Mouse (Mus musculus): Measurements from ENCODE around the gene Fkbp6. TPM values are rescaled to one million over a fixed set of nuclear protein-coding genes. Genes with fewer than 3 reads are reported as not detected.

Gene Fkbp6
- polyA plus RNA-seq, 1 experiment from 2014 or later = 0.21 TPM

- Histone ChIP-seq H3K27ac (peak overlapping the region; percentile 79), H3K27me3 (ENCODE audit: insufficient read depth, poor library complexity, severe bottlenecking) (no peaks in the 10 kb centered on the region), H3K36me3 (no peaks in the 10 kb centered on the region), H3K4me3 (peak overlapping the region; percentile 42), H3K9me3 (0 out of 2 replicates have a peak, but pooled peaks cover 6% of the 10 kb centered on the region), H3K4me1 (peaks cover 19% of the 10 kb centered on the region)
- no peak for DNase-seq (ENCODE audit: low spot score)
- 39% methylated on average over 30 of the region's 30 CpGs for WGBS
These were observed 91.3 kb downstream of the Fkbp6 start for GRCm38 (mm10) chr5:135258280-135259150.

- Histone ChIP-seq H3K27me3 (ENCODE audit: insufficient read depth, poor library complexity, severe bottlenecking) (no peaks in the 10 kb centered on the region), H3K27ac (no peak overlapping the region), H3K4me3 (no peak overlapping the region), H3K4me1 (peaks cover 24% of the 10 kb centered on the region), H3K36me3 (no peaks in the 10 kb centered on the region), H3K9me3 (0 out of 2 replicates have a peak, but pooled peaks cover 6% of the 10 kb centered on the region)
- DNase-seq (ENCODE audit: low spot score) = no peak
- 72% methylated on average over 12 of the region's 12 CpGs for WGBS
These were observed 92.3 kb downstream of the Fkbp6 start for GRCm38 (mm10) chr5:135257559-135257958.

- DNase-seq (ENCODE audit: low spot score) = no peak
- Histone ChIP-seq H3K4me3 (no peak overlapping the region), H3K27me3 (ENCODE audit: insufficient read depth, poor library complexity, severe bottlenecking) (no peaks in the 10 kb centered on the region), H3K36me3 (no peaks in the 10 kb centered on the region), H3K9me3 (0 out of 2 replicates have a peak, but pooled peaks cover 6% of the 10 kb centered on the region), H3K4me1 (peaks cover 28% of the 10 kb centered on the region), H3K27ac (no peak overlapping the region)
- 83% methylated on average over 3 of the region's 3 CpGs for WGBS
These were observed 93.7 kb downstream of the Fkbp6 start for GRCm38 (mm10) chr5:135256166-135256565.

GRCm38 (mm10) chr5:135253741-135254401 lies 96.0 kb downstream of the Fkbp6 start:
- 22% methylated on average over 12 of the region's 12 CpGs for WGBS
- H3K4me3 ChIP-seq = no peak overlapping the region
- DNase-seq (ENCODE audit: low spot score) = no peak
- peaks cover 20% of the 10 kb centered on the region for H3K27me3 ChIP-seq (ENCODE audit: insufficient read depth, poor library complexity, severe bottlenecking)
- peaks cover 48% of the 10 kb centered on the region for H3K4me1 ChIP-seq
- 0 out of 2 replicates have a peak, but pooled peaks cover 6% of the 10 kb centered on the region for H3K9me3 ChIP-seq
- no peaks in the 10 kb centered on the region for H3K36me3 ChIP-seq
- H3K27ac ChIP-seq = peak overlapping the region; percentile 53; the same call in 1 of the 2 replicates

DNA sequence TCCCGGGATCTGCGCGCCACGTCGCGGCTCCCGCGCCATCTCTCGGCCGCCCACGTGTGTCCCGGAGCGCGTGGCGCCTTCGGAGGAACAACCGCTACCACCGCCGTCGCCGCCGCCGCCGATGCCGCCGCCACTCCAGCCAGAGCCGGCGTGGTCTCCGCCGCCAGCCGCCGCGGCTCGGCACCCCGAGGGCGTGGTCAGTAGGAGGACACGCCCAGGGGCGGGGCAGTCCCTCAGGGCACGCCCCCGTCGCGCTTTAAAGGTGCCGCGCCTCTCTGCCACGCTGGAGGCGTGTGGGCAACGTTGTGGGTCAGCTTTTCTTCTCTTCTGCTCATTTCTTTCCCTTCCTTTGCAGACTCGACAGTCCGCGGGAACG lies 98.8 kb downstream of the Fkbp6 start, which contains the start of gene Fzd9:
Gene Fzd9, minus strand, starts transcription at position 152 of the 376 bp plus-strand sequence.
- H3K4me1 ChIP-seq = peaks cover 46% of the 10 kb centered on the region
- H3K4me3 ChIP-seq = peak within 1 kb of the TSS; percentile 77
- peaks cover 29% of the 10 kb centered on the region for H3K27me3 ChIP-seq (ENCODE audit: insufficient read depth, poor library complexity, severe bottlenecking)
- WGBS = under 1% methylated on average over 47 of the region's 51 CpGs
- no peaks in the 10 kb centered on the region for H3K9me3 ChIP-seq
- H3K27ac ChIP-seq = peak within 1 kb of the TSS; percentile 85
- peak; percentile 94 for DNase-seq (ENCODE audit: low spot score)
- H3K36me3 ChIP-seq = peaks cover 8% of the 10 kb centered on the region

GRCm38 (mm10) chr5:135250186-135251078 lies 99.4 kb downstream of the Fkbp6 start:
- DNase-seq (ENCODE audit: low spot score) = no peak
- Histone ChIP-seq H3K36me3 (peaks cover 15% of the 10 kb centered on the region), H3K4me1 (peaks cover 46% of the 10 kb centered on the region), H3K4me3 (peak overlapping the region; percentile 77), H3K27me3 (ENCODE audit: insufficient read depth, poor library complexity, severe bottlenecking) (peaks cover 29% of the 10 kb centered on the region), H3K9me3 (no peaks in the 10 kb centered on the region), H3K27ac (peak overlapping the region; percentile 85)
- 3% methylated on average over 92 of the region's 92 CpGs for WGBS

GRCm38 (mm10) chr5:135248956-135249676 lies 100.7 kb downstream of the Fkbp6 start:
- Histone ChIP-seq H3K4me1 (peaks cover 43% of the 10 kb centered on the region), H3K27ac (no peak overlapping the region), H3K27me3 (ENCODE audit: insufficient read depth, poor library complexity, severe bottlenecking) (peaks cover 29% of the 10 kb centered on the region), H3K9me3 (no peaks in the 10 kb centered on the region), H3K4me3 (no peak overlapping the region), H3K36me3 (peaks cover 28% of the 10 kb centered on the region)
- WGBS = 84% methylated on average over 16 of the region's 16 CpGs
- no peak for DNase-seq (ENCODE audit: low spot score)

- peaks cover 29% of the 10 kb centered on the region for H3K27me3 ChIP-seq (ENCODE audit: insufficient read depth, poor library complexity, severe bottlenecking)
- peaks cover 45% of the 10 kb centered on the region for H3K36me3 ChIP-seq
- H3K27ac ChIP-seq = no peak overlapping the region
- no peak for DNase-seq (ENCODE audit: low spot score)
- no peak overlapping the region for H3K4me3 ChIP-seq
- no peaks in the 10 kb centered on the region for H3K9me3 ChIP-seq
- 79% methylated on average over 9 of the region's 9 CpGs for WGBS
- H3K4me1 ChIP-seq = peaks cover 39% of the 10 kb centered on the region
These were observed 102.5 kb downstream of the Fkbp6 start for GRCm38 (mm10) chr5:135247337-135247736.

- Histone ChIP-seq H3K4me1 (peaks cover 47% of the 10 kb centered on the region), H3K27me3 (ENCODE audit: insufficient read depth, poor library complexity, severe bottlenecking) (peaks cover 29% of the 10 kb centered on the region), H3K27ac (no peak overlapping the region), H3K4me3 (no peak overlapping the region), H3K36me3 (peaks cover 53% of the 10 kb centered on the region), H3K9me3 (no peaks in the 10 kb centered on the region)
- DNase-seq (ENCODE audit: low spot score) = no peak
- WGBS = 57% methylated on average over 4 of the region's 4 CpGs
These were observed 103.3 kb downstream of the Fkbp6 start for GRCm38 (mm10) chr5:135246531-135246930.

GRCm38 (mm10) chr5:135243166-135243565 lies 106.7 kb downstream of the Fkbp6 start:
- no peak overlapping the region for H3K4me3 ChIP-seq
- 94% methylated on average over 1 of the region's 1 CpGs for WGBS
- H3K4me1 ChIP-seq = peaks cover 32% of the 10 kb centered on the region
- H3K27ac ChIP-seq = peak overlapping the region; percentile 83
- DNase-seq (ENCODE audit: low spot score) = no peak
- 0 out of 2 replicates have a peak, but pooled peaks cover 2% of the 10 kb centered on the region for H3K27me3 ChIP-seq (ENCODE audit: insufficient read depth, poor library complexity, severe bottlenecking)
- no peaks in the 10 kb centered on the region for H3K9me3 ChIP-seq
- peaks cover 86% of the 10 kb centered on the region for H3K36me3 ChIP-seq

GRCm38 (mm10) chr5:135242608-135243007 lies 107.2 kb downstream of the Fkbp6 start:
- Histone ChIP-seq H3K27me3 (ENCODE audit: insufficient read depth, poor library complexity, severe bottlenecking) (no peaks in the 10 kb centered on the region), H3K9me3 (no peaks in the 10 kb centered on the region), H3K36me3 (peaks cover 92% of the 10 kb centered on the region), H3K4me1 (peaks cover 32% of the 10 kb centered on the region), H3K27ac (peak overlapping the region; percentile 83), H3K4me3 (no peak overlapping the region)
- DNase-seq (ENCODE audit: low spot score) = no peak
- 69% methylated on average over 3 of the region's 3 CpGs for WGBS

GRCm38 (mm10) chr5:135242136-135242535 lies 107.7 kb downstream of the Fkbp6 start:
- H3K9me3 ChIP-seq = no peaks in the 10 kb centered on the region
- WGBS = 73% methylated on average over 12 of the region's 12 CpGs
- peaks cover 95% of the 10 kb centered on the region for H3K36me3 ChIP-seq
- DNase-seq (ENCODE audit: low spot score) = no peak
- H3K4me1 ChIP-seq = peaks cover 32% of the 10 kb centered on the region
- no peaks in the 10 kb centered on the region for H3K27me3 ChIP-seq (ENCODE audit: insufficient read depth, poor library complexity, severe bottlenecking)
- H3K4me3 ChIP-seq = no peak overlapping the region
- H3K27ac ChIP-seq = peak overlapping the region; percentile 83
